Mouse (Mus musculus) cerebellum, adult 2 months (tissue): ENCODE data around the gene Gm20521. TPM values are rescaled to one million over a fixed set of nuclear protein-coding genes. Genes with fewer than 3 reads are reported as not detected.

Experiments used
- DNase-seq, 2 experiments: peaks; one replicate each; pipeline ENCODE4 v3.0.0; 2021
- H3K27ac ChIP-seq: fragments of 200-500 bp; 2 replicates; pipeline ENCODE4 v1.5.1; 2012; ENCODE audit warnings: low read length, control low read depth, inconsistent platforms; ENCODE audit not compliant: insufficient read depth
- H3K27me3 ChIP-seq: fragments of 200-500 bp; 2 replicates; pipeline ENCODE4 v1.6.1; 2012; ENCODE audit warnings: inconsistent platforms, mild to moderate bottlenecking, low read length, moderate library complexity; ENCODE audit not compliant: control insufficient read depth, insufficient read depth
- H3K4me1 ChIP-seq: fragments of 200-500 bp; 2 replicates; pipeline ENCODE4 v1.6.1; 2011; ENCODE audit warnings: low read length; ENCODE audit not compliant: control insufficient read depth, insufficient read depth
- H3K4me3 ChIP-seq: fragments of 200-500 bp; replicated peaks from 2 replicates; pipeline ENCODE3; 2011; ENCODE audit warnings: mild to moderate bottlenecking, low read depth, low read length, control low read depth; ENCODE audit not compliant: insufficient read depth
- CTCF ChIP-seq: fragments of 200-500 bp; IDR thresholded peaks from 2 replicates; pipeline ENCODE4 v1.5.1; 2011; ENCODE audit warnings: low read depth, mild to moderate bottlenecking, control low read depth, low read length, moderate library complexity, borderline replicate concordance; ENCODE audit not compliant: insufficient read depth
- POLR2A ChIP-seq: fragments of 200-500 bp; IDR thresholded peaks from 2 replicates; pipeline ENCODE4 v1.6.1; 2011; ENCODE audit warnings: low read length, control low read depth, borderline replicate concordance; ENCODE audit not compliant: insufficient read depth
- WGBS: fragments of 180-500 bp; shearing (Covaris S2); methylation state at CpG from one replicate; pipeline ENCODE4 v1.1.7; 2018; 5-methylcytosine and 5-hydroxymethylcytosine counted together
- polyA plus RNA-seq: library from polyadenylated mRNA; depleted of rRNA; stranded (reverse); fragments of >200 nt; gene quantifications from 2 replicates; pipeline ENCODE4 v1.2.3, GENCODE M21; 2012

Gene Gm20521
- polyA plus RNA-seq, 1 experiment = 0.34 TPM

DNA sequence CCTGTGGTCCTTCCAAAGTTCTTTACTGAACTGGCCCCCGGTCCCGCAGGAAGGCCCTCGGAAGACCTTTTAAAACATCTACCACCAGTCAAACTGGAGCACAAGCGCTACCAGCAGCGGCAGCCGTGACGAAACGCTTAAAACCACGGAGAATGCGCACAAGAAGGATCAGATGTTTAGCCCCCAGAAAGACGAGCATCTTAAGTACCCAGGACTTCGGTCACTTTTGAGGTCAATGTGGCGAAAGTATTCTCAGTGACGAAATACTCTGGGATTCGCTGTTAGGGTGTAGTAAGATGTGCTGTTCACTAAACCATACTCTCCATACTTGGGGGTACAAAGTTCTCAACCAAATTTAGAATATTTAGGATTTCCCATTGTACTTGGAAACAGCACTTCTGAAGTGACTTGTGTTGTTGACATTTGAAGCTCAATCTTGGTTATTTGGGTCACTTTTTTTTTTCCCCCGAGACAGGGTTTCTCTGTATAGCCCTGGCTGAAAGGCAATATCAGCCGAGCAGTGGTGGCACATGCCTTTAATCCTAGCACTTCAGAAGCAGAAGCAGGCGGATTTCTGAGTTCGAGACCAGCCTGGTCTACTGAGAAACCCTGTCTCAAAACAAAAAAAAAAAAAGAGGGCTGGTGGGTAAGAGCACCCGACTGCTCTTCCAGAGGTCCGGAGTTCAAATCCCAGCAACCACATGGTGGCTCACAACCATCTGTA is 18.8 kb upstream of the Gm20521 start:
- WGBS = 12% methylated on average over 21 of the region's 21 CpGs
- TF ChIP-seq CTCF (no peak), POLR2A (no peak)
- H3K27me3 ChIP-seq = no peaks in the 10 kb centered on the region
- H3K4me1 ChIP-seq = no peaks in the 10 kb centered on the region
- no peak overlapping the region for H3K27ac ChIP-seq
- H3K4me3 ChIP-seq = peak overlapping the region; percentile 86
- no peak for DNase-seq

DNA sequence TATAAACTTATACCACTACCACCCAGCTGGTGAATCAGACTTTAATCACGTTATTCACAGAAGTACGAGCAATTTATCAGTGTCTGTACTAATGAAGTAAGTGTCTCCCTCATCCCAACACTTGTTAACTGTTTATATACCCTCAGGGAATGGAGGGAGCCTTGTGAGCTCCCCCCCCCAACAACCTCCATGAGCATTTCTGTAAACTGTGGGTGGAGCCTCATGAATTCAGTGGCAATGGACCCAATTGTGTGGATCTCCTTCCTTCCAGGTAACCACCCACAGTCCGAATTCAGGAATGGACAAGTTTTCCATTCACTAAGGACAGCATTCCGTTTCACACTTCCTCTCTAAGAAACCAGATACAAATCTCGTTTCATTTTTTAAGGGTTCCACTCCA is 17.6 kb upstream of the Gm20521 start:
- no peaks in the 10 kb centered on the region for H3K27me3 ChIP-seq
- H3K27ac ChIP-seq = no peak overlapping the region
- WGBS = 76% methylated on average over 5 of the region's 5 CpGs
- TF ChIP-seq CTCF = no peak
- TF ChIP-seq POLR2A = no peak
- H3K4me3 ChIP-seq = no peak overlapping the region
- no peaks in the 10 kb centered on the region for H3K4me1 ChIP-seq
- no peak for DNase-seq

DNA sequence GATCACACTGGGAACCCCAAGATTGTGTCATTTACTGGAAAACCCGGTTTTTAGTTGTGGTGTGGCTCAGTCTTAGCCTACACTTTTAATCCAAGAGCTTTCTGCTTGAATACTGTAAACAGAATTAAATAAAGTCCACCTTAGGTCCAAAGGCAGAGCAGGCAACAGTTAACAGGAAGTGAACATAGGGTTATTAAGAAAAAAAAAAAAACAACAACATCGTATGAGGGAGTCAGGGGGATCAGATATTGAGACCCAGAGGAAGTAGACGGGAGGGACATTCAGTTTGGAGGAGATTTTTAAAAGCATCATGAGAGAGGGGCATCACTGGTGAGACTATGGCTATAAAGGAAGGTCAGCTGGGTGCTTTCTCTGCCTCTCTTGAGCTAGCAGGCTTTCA is 17.0 kb upstream of the Gm20521 start:
- 67% methylated on average over 3 of the region's 3 CpGs for WGBS
- no peaks in the 10 kb centered on the region for H3K4me1 ChIP-seq
- no peak overlapping the region for H3K27ac ChIP-seq
- no peak overlapping the region for H3K4me3 ChIP-seq
- H3K27me3 ChIP-seq = no peaks in the 10 kb centered on the region
- no peak for DNase-seq
- TF ChIP-seq POLR2A (no peak), CTCF (no peak)

DNA sequence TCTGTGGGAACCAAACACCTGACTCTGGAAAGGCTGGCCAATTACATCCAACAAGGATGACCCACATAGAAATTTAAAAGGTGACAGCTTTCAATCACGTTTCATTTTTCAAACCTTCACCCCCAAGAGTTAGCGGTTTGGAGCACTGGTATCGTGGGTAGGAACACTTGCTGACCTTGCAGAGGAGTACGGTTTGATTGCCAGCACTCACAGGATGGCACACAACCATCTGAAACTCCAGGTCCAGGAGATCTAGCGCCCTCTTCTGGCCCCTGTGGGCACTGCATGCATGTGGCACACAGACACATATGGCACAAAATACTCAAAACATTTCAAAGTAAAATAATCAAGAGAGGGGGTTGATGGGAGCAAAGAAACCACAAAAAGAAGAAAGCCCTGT is 16.3 kb upstream of the Gm20521 start:
- Histone ChIP-seq H3K4me1 (no peaks in the 10 kb centered on the region), H3K4me3 (no peak overlapping the region), H3K27ac (no peak overlapping the region), H3K27me3 (no peaks in the 10 kb centered on the region)
- 50% methylated on average over 5 of the region's 5 CpGs for WGBS
- TF ChIP-seq CTCF (peak; percentile 23; the same call in 1 of the 2 replicates), POLR2A (no peak)
- DNase-seq = no peak

DNA sequence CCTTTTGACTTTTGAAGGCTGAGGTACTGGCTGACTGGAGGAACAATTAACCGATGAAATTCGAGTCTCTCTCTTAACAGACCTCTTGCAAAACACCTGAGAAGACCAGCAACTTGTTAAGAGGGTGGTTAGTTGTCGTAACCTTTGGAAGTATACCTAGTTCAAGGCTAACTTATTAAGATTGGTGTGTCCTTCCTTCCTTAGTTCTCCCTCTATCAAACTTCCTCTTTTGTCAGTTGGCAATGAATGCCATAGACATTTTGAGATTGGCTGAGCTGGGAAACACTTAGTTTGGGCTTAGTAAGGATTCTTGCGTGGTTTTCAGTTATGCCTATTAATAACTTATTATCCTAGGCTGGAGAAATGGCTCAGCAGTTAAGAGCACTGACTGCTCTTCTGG is 15.2 kb upstream of the Gm20521 start:
- Histone ChIP-seq H3K27me3 (no peaks in the 10 kb centered on the region), H3K4me3 (no peak overlapping the region), H3K27ac (no peak overlapping the region), H3K4me1 (no peaks in the 10 kb centered on the region)
- 86% methylated on average over 4 of the region's 4 CpGs for WGBS
- DNase-seq = no peak
- TF ChIP-seq CTCF = no peak
- no peak for TF ChIP-seq POLR2A

DNA sequence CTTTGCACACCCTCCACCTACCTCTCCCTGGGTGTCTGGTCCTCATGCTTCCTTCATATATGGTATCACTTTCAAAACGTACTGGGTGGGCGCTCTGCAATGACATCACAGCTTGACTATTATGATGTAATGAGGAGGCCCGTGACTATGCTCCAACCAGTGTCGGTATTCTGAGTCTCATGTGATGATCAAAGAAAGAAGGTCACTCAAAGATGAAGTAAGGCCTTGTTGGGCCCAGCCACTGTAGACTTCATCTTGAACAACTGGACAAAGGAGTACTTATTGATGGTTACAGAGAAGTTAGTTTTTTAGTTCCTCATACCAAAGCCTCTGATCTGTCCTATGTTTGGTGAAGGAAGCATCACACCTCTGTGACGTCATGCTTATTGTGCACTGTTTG is 12.4 kb upstream of the Gm20521 start, which contains the start of gene Homez:
TSS of gene Homez (minus strand) at position 101 of the 400 bp plus-strand sequence.
- 90% methylated on average over 5 of the region's 5 CpGs for WGBS
- TF ChIP-seq POLR2A = no peak
- TF ChIP-seq CTCF = no peak
- Histone ChIP-seq H3K27ac (no peak within 1 kb of the TSS), H3K4me1 (no peaks in the 10 kb centered on the region), H3K4me3 (no peak within 1 kb of the TSS), H3K27me3 (no peaks in the 10 kb centered on the region)
- no peak for DNase-seq

DNA sequence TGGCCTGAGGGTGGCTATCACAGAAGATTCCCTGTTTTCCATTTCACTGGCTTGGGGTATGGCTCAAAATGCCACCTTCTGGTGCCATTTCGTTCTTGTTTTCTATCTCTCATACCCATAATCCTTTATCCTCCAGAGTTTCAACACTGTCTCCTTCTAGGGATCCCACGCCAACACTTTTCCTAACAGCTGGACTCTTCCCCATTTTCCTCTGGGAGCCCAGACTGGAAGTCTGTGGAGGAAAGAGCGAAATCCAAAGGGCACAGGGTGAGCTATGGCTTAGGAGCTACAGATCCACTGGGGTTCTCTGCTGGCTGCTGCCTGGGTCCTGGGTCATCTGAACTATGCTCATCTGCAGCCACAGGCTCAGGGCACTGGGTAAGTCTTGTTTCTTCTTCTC is 9.1 kb upstream of the Gm20521 start:
- no peak for TF ChIP-seq POLR2A
- no peak for TF ChIP-seq CTCF
- Histone ChIP-seq H3K27me3 (no peaks in the 10 kb centered on the region), H3K4me3 (no peak overlapping the region), H3K4me1 (no peaks in the 10 kb centered on the region), H3K27ac (no peak overlapping the region)
- 81% methylated on average over 3 of the region's 3 CpGs for WGBS
- DNase-seq = no peak

DNA sequence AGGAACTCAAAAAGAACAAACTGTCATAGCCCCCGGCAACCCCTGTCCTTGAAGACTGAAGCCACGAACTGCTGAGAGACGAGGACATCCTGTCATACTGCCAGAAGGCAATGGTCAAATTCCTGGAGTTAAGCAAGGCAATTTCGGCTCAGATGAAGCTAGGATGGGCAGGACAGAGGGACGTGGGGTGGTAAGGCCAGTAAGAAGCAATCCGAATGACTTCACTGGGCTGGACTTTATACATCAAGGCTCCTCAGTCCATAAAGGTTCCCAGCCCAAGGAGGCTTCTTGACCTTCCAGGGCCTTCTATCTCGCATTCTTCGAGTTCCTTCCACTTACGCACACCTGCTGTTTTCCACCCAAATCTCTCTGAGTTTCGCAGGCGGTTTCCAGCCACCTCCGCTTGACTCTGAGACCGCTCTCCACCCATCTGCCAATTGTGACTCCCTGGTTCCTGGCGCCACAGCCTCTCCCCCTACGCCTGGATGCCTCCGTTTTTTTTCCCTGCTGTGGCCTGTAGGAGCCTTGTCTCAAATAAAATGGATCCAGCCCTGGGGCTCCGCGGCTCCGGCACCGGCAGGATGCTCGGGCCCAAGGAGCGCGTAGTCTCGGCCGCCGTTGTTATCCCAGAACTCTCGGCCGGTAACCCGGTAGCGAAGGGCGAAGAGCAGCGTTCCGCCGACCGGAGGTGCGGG is 7.2 kb upstream of the Gm20521 start:
- TF ChIP-seq POLR2A = no peak
- no peak for TF ChIP-seq CTCF
- WGBS = 1% methylated on average over 36 of the region's 36 CpGs
- Histone ChIP-seq H3K4me1 (no peaks in the 10 kb centered on the region), H3K27ac (peak overlapping the region; percentile 96), H3K4me3 (peak overlapping the region; percentile 81), H3K27me3 (no peaks in the 10 kb centered on the region)
- no peak for DNase-seq
